Mouse (Mus musculus): ENCODE data around the gene Gnptab. TPM values are rescaled to one million over a fixed set of nuclear protein-coding genes. Genes with fewer than 3 reads are reported as not detected.
"Not testable (repeated sequence)": the region's sequence is repeated elsewhere in the genome, so short reads cannot be mapped to it uniquely, and the experiment has no call there.

Gnptab gene
- polyA plus RNA-seq, 1 experiment from 2014 or later: 7.3 TPM

GRCm38 (mm10) chr10:88426158-88426816 lies 47.4 kb downstream of the Gnptab start:
- WGBS (ENCODE audit: insufficient replicate concordance): 91% methylated on average over 2 of the region's 2 CpGs
- Histone ChIP-seq H3K4me1 (no peaks in the 10 kb centered on the region), H3K36me3 (peaks cover 52% of the 10 kb centered on the region), H3K27me3 (replicated peaks) (no peaks in the 10 kb centered on the region), H3K9ac (no peak overlapping the region), H3K27ac (no peak overlapping the region), H3K4me3 (no peak overlapping the region), H3K4me2 (no peak overlapping the region), H3K9me3 (replicated peaks) (no peaks in the 10 kb centered on the region)
- ATAC-seq: no peak

GRCm38 (mm10) chr10:88426896-88427295 lies 48.0 kb downstream of the Gnptab start:
- H3K27ac ChIP-seq: no peak overlapping the region
- H3K4me3 ChIP-seq: no peak overlapping the region
- no peak for ATAC-seq
- H3K9me3 ChIP-seq (replicated peaks): no peaks in the 10 kb centered on the region
- peaks cover 56% of the 10 kb centered on the region for H3K36me3 ChIP-seq
- 59% methylated on average over 5 of the region's 5 CpGs for WGBS (ENCODE audit: insufficient replicate concordance)
- no peak overlapping the region for H3K4me2 ChIP-seq
- H3K9ac ChIP-seq: no peak overlapping the region
- H3K4me1 ChIP-seq: no peaks in the 10 kb centered on the region
- no peaks in the 10 kb centered on the region for H3K27me3 ChIP-seq (replicated peaks)

DNA sequence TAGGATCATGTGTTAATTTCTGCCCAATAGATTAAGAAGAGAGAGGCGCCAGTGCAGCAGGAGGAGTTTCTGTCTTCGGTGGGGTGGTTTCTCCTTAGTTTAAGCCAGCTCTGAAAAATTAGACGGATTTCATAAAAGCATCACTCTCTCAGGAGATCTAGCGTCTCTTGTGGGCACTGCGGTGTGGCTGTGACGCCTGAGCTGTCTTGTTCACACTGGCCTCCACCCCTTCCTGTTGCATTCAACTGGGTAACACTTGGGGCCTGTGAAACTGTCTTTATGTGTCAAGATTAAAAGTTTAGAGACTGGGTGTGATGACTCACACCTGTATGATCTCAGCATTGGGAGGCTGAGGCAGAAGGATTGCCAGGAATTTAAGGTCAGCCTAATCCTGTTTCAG lies 49.1 kb downstream of the Gnptab start:
- H3K4me1 ChIP-seq: no peaks in the 10 kb centered on the region
- H3K4me2 ChIP-seq: no peak overlapping the region
- H3K36me3 ChIP-seq: peaks cover 57% of the 10 kb centered on the region
- no peak overlapping the region for H3K27ac ChIP-seq
- ATAC-seq: no peak
- H3K9me3 ChIP-seq (replicated peaks): no peaks in the 10 kb centered on the region
- H3K9ac ChIP-seq: no peak overlapping the region
- WGBS (ENCODE audit: insufficient replicate concordance): 83% methylated on average over 6 of the region's 6 CpGs
- no peaks in the 10 kb centered on the region for H3K27me3 ChIP-seq (replicated peaks)
- no peak overlapping the region for H3K4me3 ChIP-seq

DNA sequence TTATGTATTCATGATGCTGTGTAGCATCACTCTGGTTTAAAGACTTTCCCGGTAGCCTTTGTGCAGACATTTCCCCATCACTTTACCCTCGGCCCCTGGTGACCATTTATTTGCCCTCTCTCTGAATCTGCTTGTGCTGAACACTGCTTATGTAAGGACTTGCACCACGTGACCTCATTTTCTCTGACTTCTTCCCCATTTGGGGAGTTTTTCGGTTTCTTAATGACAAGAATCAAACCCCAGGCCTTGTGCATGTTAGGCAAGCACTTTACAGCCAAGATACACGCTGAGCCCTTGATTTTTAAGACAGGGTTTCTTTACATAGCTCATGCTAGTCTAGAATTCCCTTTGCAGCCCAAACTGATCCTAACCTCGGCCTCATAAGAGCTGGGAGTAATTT lies 62.3 kb downstream of the Gnptab start:
- Histone ChIP-seq H3K4me2 (no peak overlapping the region), H3K4me1 (no peaks in the 10 kb centered on the region), H3K9me3 (replicated peaks) (no peaks in the 10 kb centered on the region), H3K9ac (no peak overlapping the region), H3K4me3 (no peak overlapping the region), H3K27ac (no peak overlapping the region), H3K36me3 (peaks cover 52% of the 10 kb centered on the region), H3K27me3 (replicated peaks) (no peaks in the 10 kb centered on the region)
- WGBS (ENCODE audit: insufficient replicate concordance): 78% methylated on average over 6 of the region's 6 CpGs
- ATAC-seq: no peak

GRCm38 (mm10) chr10:88451221-88451620 lies 72.3 kb downstream of the Gnptab start:
- ATAC-seq: no peak
- no peaks in the 10 kb centered on the region for H3K9me3 ChIP-seq (replicated peaks)
- no peak overlapping the region for H3K9ac ChIP-seq
- H3K27ac ChIP-seq: no peak overlapping the region
- no peak overlapping the region for H3K4me3 ChIP-seq
- no peak overlapping the region for H3K4me2 ChIP-seq
- 0 out of 2 replicates have a peak, but pooled peaks cover 7% of the 10 kb centered on the region for H3K36me3 ChIP-seq
- no peaks in the 10 kb centered on the region for H3K27me3 ChIP-seq (replicated peaks)
- WGBS (ENCODE audit: insufficient replicate concordance): 60% methylated on average over 2 of the region's 2 CpGs
- no peaks in the 10 kb centered on the region for H3K4me1 ChIP-seq

GRCm38 (mm10) chr10:88451990-88452389 lies 73.1 kb downstream of the Gnptab start:
- Histone ChIP-seq H3K27ac (no peak overlapping the region), H3K4me2 (no peak overlapping the region), H3K9me3 (replicated peaks) (no peaks in the 10 kb centered on the region), H3K4me1 (no peaks in the 10 kb centered on the region), H3K27me3 (replicated peaks) (no peaks in the 10 kb centered on the region), H3K4me3 (no peak overlapping the region), H3K9ac (no peak overlapping the region), H3K36me3 (no peaks in the 10 kb centered on the region)
- no peak for ATAC-seq
- WGBS (ENCODE audit: insufficient replicate concordance): 78% methylated on average over 6 of the region's 6 CpGs

GRCm38 (mm10) chr10:88457816-88458215 lies 78.9 kb downstream of the Gnptab start:
- H3K4me1 ChIP-seq: no peaks in the 10 kb centered on the region
- no peaks in the 10 kb centered on the region for H3K27me3 ChIP-seq (replicated peaks)
- H3K9ac ChIP-seq: no peak overlapping the region
- H3K4me2 ChIP-seq: no peak overlapping the region
- peaks cover 6% of the 10 kb centered on the region; the same call in 1 of the 2 replicates for H3K9me3 ChIP-seq (replicated peaks)
- H3K4me3 ChIP-seq: no peak overlapping the region
- 39% methylated on average over 6 of the region's 6 CpGs for WGBS (ENCODE audit: insufficient replicate concordance)
- H3K27ac ChIP-seq: no peak overlapping the region
- no peak for ATAC-seq
- H3K36me3 ChIP-seq: no peaks in the 10 kb centered on the region

GRCm38 (mm10) chr10:88459502-88459992 lies 80.6 kb downstream of the Gnptab start, which contains the start of gene Sycp3:
Gene Sycp3 (plus strand): TSS chr10:88459569.
- no peak within 1 kb of the TSS for H3K9ac ChIP-seq
- H3K4me2 ChIP-seq: no peak within 1 kb of the TSS
- no peak within 1 kb of the TSS for H3K27ac ChIP-seq
- H3K36me3 ChIP-seq: no peaks in the 10 kb centered on the region
- WGBS (ENCODE audit: insufficient replicate concordance): 76% methylated on average over 33 of the region's 33 CpGs
- ATAC-seq: peak; percentile 30; the same call in 1 of the 2 replicates
- H3K4me3 ChIP-seq: no peak within 1 kb of the TSS
- H3K27me3 ChIP-seq (replicated peaks): no peaks in the 10 kb centered on the region
- H3K9me3 ChIP-seq (replicated peaks): peaks cover 6% of the 10 kb centered on the region; the same call in 1 of the 2 replicates
- H3K4me1 ChIP-seq: no peaks in the 10 kb centered on the region

GRCm38 (mm10) chr10:88460122-88460820 lies 81.3 kb downstream of the Gnptab start:
- no peak for ATAC-seq
- Histone ChIP-seq H3K9me3 (replicated peaks) (peaks cover 6% of the 10 kb centered on the region; the same call in 1 of the 2 replicates), H3K27ac (no peak overlapping the region), H3K4me2 (no peak overlapping the region), H3K4me3 (no peak overlapping the region), H3K36me3 (no peaks in the 10 kb centered on the region), H3K9ac (no peak overlapping the region), H3K4me1 (no peaks in the 10 kb centered on the region), H3K27me3 (replicated peaks) (no peaks in the 10 kb centered on the region)
- WGBS (ENCODE audit: insufficient replicate concordance): 69% methylated on average over 18 of the region's 18 CpGs

- H3K27me3 ChIP-seq (replicated peaks); H3K4me3 ChIP-seq; H3K4me2 ChIP-seq; ATAC-seq; H3K9ac ChIP-seq; H3K36me3 ChIP-seq; H3K27ac ChIP-seq; H3K9me3 ChIP-seq (replicated peaks); H3K4me1 ChIP-seq: not testable (repeated sequence)
- WGBS (ENCODE audit: insufficient replicate concordance): 73% methylated on average over 10 of the region's 10 CpGs
Measured at GRCm38 (mm10) chr10:88482866-88483265, 103.9 kb downstream of the Gnptab start.

DNA sequence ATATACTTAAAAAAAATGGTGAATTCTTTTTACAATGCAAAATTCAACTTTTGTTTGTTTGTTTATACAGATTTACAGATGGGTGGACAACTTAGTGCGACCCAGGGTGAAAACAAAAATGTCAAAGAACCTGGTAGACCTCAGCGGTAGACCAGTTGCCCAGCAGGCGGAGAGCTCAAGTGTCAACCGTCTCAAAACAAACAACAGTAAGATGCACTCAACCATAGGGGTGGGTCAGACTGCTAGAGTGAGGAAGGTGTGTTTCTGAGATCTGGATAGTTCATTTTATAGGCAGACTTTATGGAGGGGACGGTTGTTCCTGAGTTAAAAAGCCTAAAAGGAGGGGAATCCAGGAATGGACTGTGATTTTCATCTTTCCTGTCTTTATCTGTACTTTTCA lies 109.7 kb downstream of the Gnptab start:
- no peak for ATAC-seq
- no peak overlapping the region for H3K9ac ChIP-seq
- 73% methylated on average over 5 of the region's 5 CpGs for WGBS (ENCODE audit: insufficient replicate concordance)
- H3K27ac ChIP-seq: no peak overlapping the region
- no peaks in the 10 kb centered on the region for H3K36me3 ChIP-seq
- no peak overlapping the region for H3K4me2 ChIP-seq
- H3K4me1 ChIP-seq: no peaks in the 10 kb centered on the region
- H3K27me3 ChIP-seq (replicated peaks): no peaks in the 10 kb centered on the region
- H3K4me3 ChIP-seq: no peak overlapping the region
- no peaks in the 10 kb centered on the region for H3K9me3 ChIP-seq (replicated peaks)

GRCm38 (mm10) chr10:88491632-88492031 lies 112.7 kb downstream of the Gnptab start:
- Histone ChIP-seq H3K4me3 (no peak overlapping the region), H3K27me3 (replicated peaks) (no peaks in the 10 kb centered on the region), H3K27ac (no peak overlapping the region), H3K4me2 (no peak overlapping the region), H3K36me3 (no peaks in the 10 kb centered on the region), H3K9ac (no peak overlapping the region), H3K9me3 (replicated peaks) (no peaks in the 10 kb centered on the region), H3K4me1 (no peaks in the 10 kb centered on the region)
- ATAC-seq: no peak
- WGBS (ENCODE audit: insufficient replicate concordance): 37% methylated on average over 7 of the region's 7 CpGs
